ENCODE assay signal across 26 mouse cellular contexts in the genomic region with DNA sequence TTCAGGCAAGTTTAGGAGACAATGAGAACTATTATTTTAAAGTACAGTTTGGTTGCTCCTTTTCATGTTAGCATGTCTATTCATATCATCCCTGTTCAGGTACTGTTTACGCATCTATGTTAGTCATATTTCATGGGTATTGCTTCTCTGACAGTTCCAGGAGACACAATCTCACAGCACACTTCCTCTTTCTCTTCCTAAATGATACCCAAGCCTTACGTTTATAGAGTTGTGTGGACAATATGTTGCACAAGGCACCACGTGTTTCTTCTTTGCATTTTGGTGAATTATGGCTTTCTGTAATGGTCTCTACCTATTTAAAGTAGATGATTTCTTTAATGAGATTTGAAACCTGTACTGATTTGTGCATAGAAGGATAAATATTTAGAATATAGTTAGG.
"Had no signal": no experiment of that assay in that cellular context is flagged by ENCODE, and none has a peak within 500 bp of the region (broad histone marks: within the 10 kb centered on the region; RNA-seq: fewer than 3 reads in every experiment).

No protein-coding gene starts in this region.

- H3K27me3 ChIP-seq: heart, embryonic 12.5 days; hindbrain, embryonic 12.5 days; intestine, embryonic 15.5 days; limb, embryonic 13.5 days; limb, embryonic 15.5 days; liver, embryonic 12.5 days had no signal

- H3K9ac ChIP-seq: heart, embryonic 12.5 days; hindbrain, embryonic 12.5 days; hindbrain, embryonic 14.5 days; intestine, embryonic 15.5 days; limb, embryonic 13.5 days; limb, embryonic 15.5 days; liver, embryonic 12.5 days; liver, embryonic 14.5 days had no signal

- ATAC-seq: hindbrain, embryonic 16.5 days; inflammation-experienced regulatory T-cells, adult 6 months; intestine, embryonic 15.5 days; intestine, postnatal 0 days; liver, embryonic 12.5 days had no signal

- H3K27ac ChIP-seq: heart, embryonic 10.5 days; hindbrain, embryonic 10.5 days; hindbrain, embryonic 12.5 days; hindbrain, embryonic 14.5 days; intestine, embryonic 15.5 days; layer of hippocampus, adult 2 months; left cerebral cortex, adult 2 months; limb, embryonic 13.5 days; limb, embryonic 15.5 days; liver, embryonic 12.5 days; liver, embryonic 14.5 days had no signal

- H3K4me3 ChIP-seq: heart, embryonic 10.5 days; heart, embryonic 12.5 days; hindbrain, embryonic 10.5 days; hindbrain, embryonic 12.5 days; intestine, embryonic 15.5 days; layer of hippocampus, adult 2 months; left cerebral cortex, adult 2 months; limb, embryonic 13.5 days; limb, embryonic 15.5 days; liver, embryonic 12.5 days had no signal

- DNase-seq: gastrocnemius, postnatal 14 days; gastrocnemius, postnatal 36 days; heart, adult 18-20 months; heart, postnatal 10 days; heart, postnatal 4 days; kidney, adult 18-20 months; kidney, adult 8-10 months; kidney, postnatal 10 days; kidney, postnatal 25 days; kidney, postnatal 4 days; left cerebral cortex, postnatal 4 days had no signal

- H3K36me3 ChIP-seq: heart, embryonic 10.5 days; heart, embryonic 12.5 days; hindbrain, embryonic 10.5 days; hindbrain, embryonic 12.5 days; intestine, embryonic 15.5 days; limb, embryonic 13.5 days; limb, embryonic 15.5 days; liver, embryonic 12.5 days had no signal

- H3K9me3 ChIP-seq: heart, embryonic 10.5 days; heart, embryonic 12.5 days; hindbrain, embryonic 10.5 days; hindbrain, embryonic 12.5 days; intestine, embryonic 15.5 days; limb, embryonic 13.5 days; limb, embryonic 15.5 days; liver, embryonic 12.5 days had no signal

- H3K4me2 ChIP-seq: heart, embryonic 12.5 days; hindbrain, embryonic 12.5 days; hindbrain, embryonic 14.5 days; intestine, embryonic 15.5 days; limb, embryonic 13.5 days; limb, embryonic 15.5 days; liver, embryonic 12.5 days had no signal

- H3K4me1 ChIP-seq: heart, embryonic 10.5 days; heart, embryonic 12.5 days; hindbrain, embryonic 10.5 days; hindbrain, embryonic 12.5 days; intestine, embryonic 15.5 days; limb, embryonic 15.5 days; liver, embryonic 12.5 days had no signal
